Mouse (Mus musculus): ENCODE results near the gene Eras.
"Not testable (repeated sequence)": the region's sequence is repeated elsewhere in the genome, so short reads cannot be mapped to it uniquely, and the experiment has no call there.

Eras gene

GRCm38 (mm10) chrX:7928270-7928790 lies at the start of gene Eras:
Gene Eras, minus strand, starts transcription at chrX:7928607.
- DNase-seq (ENCODE audit: low spot score in 2 of 2): no peak

- no peak for DNase-seq (ENCODE audit: low spot score in 2 of 2)
Observed at GRCm38 (mm10) chrX:7977892-7978291, 49.5 kb upstream of the Eras start, which contains the start of gene Gata1. Gene Gata1, minus strand, starts transcription at chrX:7978071.

- peak; percentile 57 to 86 for DNase-seq (ENCODE audit: low spot score in 2 of 2)
Observed at GRCm38 (mm10) chrX:7971292-7971691, 42.9 kb upstream of the Eras start.

GRCm38 (mm10) chrX:7968899-7969298 lies 40.5 kb upstream of the Eras start:
- DNase-seq (ENCODE audit: low spot score in 2 of 2): no peak

GRCm38 (mm10) chrX:7968226-7968625 lies 39.8 kb upstream of the Eras start:
- DNase-seq (ENCODE audit: low spot score in 2 of 2): peak; percentile 38 to 49

- DNase-seq (ENCODE audit: low spot score in 2 of 2): peak; percentile 41 to 70
Observed at GRCm38 (mm10) chrX:7967596-7968201, 39.3 kb upstream of the Eras start.

GRCm38 (mm10) chrX:7966161-7966560 lies 37.8 kb upstream of the Eras start:
- no peak for DNase-seq (ENCODE audit: low spot score in 2 of 2)

GRCm38 (mm10) chrX:7963829-7964626 lies 35.6 kb upstream of the Eras start:
- DNase-seq (ENCODE audit: low spot score in 2 of 2): peak in 1 of 2 experiments; percentile 15

- DNase-seq (ENCODE audit: low spot score in 2 of 2): no peak
Observed at GRCm38 (mm10) chrX:7958868-7959267, 30.5 kb upstream of the Eras start.

- DNase-seq (ENCODE audit: low spot score in 2 of 2): no peak
Observed at GRCm38 (mm10) chrX:7950091-7950490, 21.7 kb upstream of the Eras start.

GRCm38 (mm10) chrX:7947900-7948492 lies 19.6 kb upstream of the Eras start:
- peak; percentile 60 to 88 for DNase-seq (ENCODE audit: low spot score in 2 of 2)

GRCm38 (mm10) chrX:7947108-7947899 lies 18.9 kb upstream of the Eras start, which contains the start of gene Hdac6:
Gene Hdac6, minus strand, starts transcription at chrX:7947889.
- DNase-seq (ENCODE audit: low spot score in 2 of 2): no peak

GRCm38 (mm10) chrX:7945618-7946017 lies 17.2 kb upstream of the Eras start:
- DNase-seq (ENCODE audit: low spot score in 2 of 2): no peak

GRCm38 (mm10) chrX:7937667-7938066 lies 9.3 kb upstream of the Eras start:
- no peak for DNase-seq (ENCODE audit: low spot score in 2 of 2)

- no peak for DNase-seq (ENCODE audit: low spot score in 2 of 2)
Observed at GRCm38 (mm10) chrX:7936874-7937273, 8.5 kb upstream of the Eras start.

- no peak for DNase-seq (ENCODE audit: low spot score in 2 of 2)
Observed at GRCm38 (mm10) chrX:7927116-7927515, 1.3 kb downstream of the Eras start.

GRCm38 (mm10) chrX:7926266-7926665 lies 2.1 kb downstream of the Eras start:
- no peak for DNase-seq (ENCODE audit: low spot score in 2 of 2)

GRCm38 (mm10) chrX:7922032-7922431 lies 6.4 kb downstream of the Eras start:
- DNase-seq (ENCODE audit: low spot score in 2 of 2): no peak

- no peak for DNase-seq (ENCODE audit: low spot score in 2 of 2)
Observed at GRCm38 (mm10) chrX:7919601-7920383, 8.6 kb downstream of the Eras start, which contains the start of gene Pcsk1n. Gene Pcsk1n, plus strand, starts transcription at chrX:7919822.

GRCm38 (mm10) chrX:7917960-7918359 lies 10.4 kb downstream of the Eras start:
- not testable (repeated sequence) for DNase-seq (ENCODE audit: low spot score in 2 of 2)

- DNase-seq (ENCODE audit: low spot score in 2 of 2): peak in 1 of 2 experiments; percentile 37
Observed at GRCm38 (mm10) chrX:7915669-7916068, 12.7 kb downstream of the Eras start.
